Mouse (Mus musculus): ENCODE measurements around the gene Olfr849. TPM values are rescaled to one million over a fixed set of nuclear protein-coding genes. Genes with fewer than 3 reads are reported as not detected.

Gene Olfr849
- not detected in 2 replicates for polyA plus RNA-seq (2012; rRNA removed)

DNA sequence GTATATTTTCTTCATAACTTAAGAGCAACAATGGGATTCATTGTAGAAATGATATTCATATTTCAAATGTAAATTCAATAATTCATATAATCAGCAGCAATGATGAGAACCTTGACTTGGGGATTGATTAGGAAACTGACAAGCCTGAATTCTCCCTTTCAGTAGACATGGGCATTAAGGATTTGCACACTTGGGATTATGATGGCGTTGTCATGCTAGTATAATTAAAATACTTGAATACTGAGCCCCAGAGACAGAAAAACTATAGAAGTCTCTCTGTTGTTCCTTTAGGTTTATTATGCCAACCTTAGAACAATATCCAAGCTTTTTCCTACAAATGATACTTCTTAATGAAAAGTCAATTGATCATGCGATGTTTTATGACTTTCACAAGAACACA is at the start of gene Olfr849:
Gene Olfr849 (plus strand): TSS at position 301 of the 400 bp plus-strand sequence.

DNA sequence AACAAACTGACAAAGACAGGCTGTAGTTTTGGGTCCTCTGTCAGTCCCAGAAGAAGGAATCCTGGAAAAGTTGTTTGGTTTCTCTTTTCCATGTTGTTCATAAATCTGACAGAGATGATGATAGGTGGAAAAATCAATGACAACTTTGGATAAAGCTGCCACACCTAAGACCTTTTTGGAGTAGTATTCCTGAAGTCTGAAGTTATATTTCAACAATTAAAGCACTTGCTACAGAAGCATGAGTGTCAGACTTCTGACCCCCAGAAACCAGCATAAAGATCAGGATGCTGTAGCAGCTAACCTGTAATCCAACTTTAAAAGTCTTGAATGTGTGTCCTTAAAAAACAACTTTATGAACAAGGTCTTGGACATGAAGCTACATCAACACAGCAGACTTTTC is 38.1 kb downstream of the Olfr849 start, which contains the start of gene Olfr850:
Gene Olfr850 (minus strand): TSS at position 101 of the 400 bp plus-strand sequence.

DNA sequence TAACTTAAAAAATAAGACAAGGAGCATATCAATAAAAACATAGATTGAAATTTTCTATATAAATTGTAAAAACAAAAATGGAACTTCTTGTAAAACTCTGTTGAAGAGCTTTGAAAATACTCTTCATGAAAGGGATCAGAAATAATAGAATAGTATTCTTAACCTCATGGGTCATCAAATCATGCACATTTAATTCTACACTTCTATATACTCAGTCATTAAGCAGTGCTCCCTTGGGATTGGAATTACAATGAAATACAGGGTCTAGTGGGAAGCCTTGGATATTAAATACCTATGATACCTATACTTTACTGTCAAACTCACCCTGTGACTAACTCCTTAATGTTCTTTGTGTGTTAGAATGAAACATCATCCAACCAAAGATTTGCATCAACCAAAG is 52.9 kb downstream of the Olfr849 start, which contains the start of gene Olfr851:
Gene Olfr851 (plus strand): TSS at position 301 of the 400 bp plus-strand sequence.

Other genes starting within 250 kb of the Olfr849 start
- gene Olfr843, start 188.3 kb upstream of the Olfr849 start, polyA plus RNA-seq (2012; rRNA removed) = not detected in 2 replicates
- gene Olfr844, start 123.9 kb upstream of the Olfr849 start, polyA plus RNA-seq (2012; rRNA removed) = not detected in 2 replicates
- gene Olfr845, start 103.8 kb upstream of the Olfr849 start, polyA plus RNA-seq (2012; rRNA removed) = not detected in 2 replicates
- not detected in 2 replicates for gene Olfr846, start 76.3 kb upstream of the Olfr849 start, polyA plus RNA-seq (2012; rRNA removed)
- not detected in 2 replicates for gene Olfr847, start 61.6 kb upstream of the Olfr849 start, polyA plus RNA-seq (2012; rRNA removed)
- gene Olfr850, start 38.0 kb downstream of the Olfr849 start, polyA plus RNA-seq (2012; rRNA removed) = not detected in 2 replicates
- not detected in 2 replicates for gene Olfr851, start 53.0 kb downstream of the Olfr849 start, polyA plus RNA-seq (2012; rRNA removed)
- gene Olfr853, start 100.8 kb downstream of the Olfr849 start, polyA plus RNA-seq (2012; rRNA removed) = not detected in 2 replicates
- gene Olfr854, start 127.1 kb downstream of the Olfr849 start, polyA plus RNA-seq (2012; rRNA removed) = not detected in 2 replicates
- not detected in 2 replicates for gene Olfr855, start 142.4 kb downstream of the Olfr849 start, polyA plus RNA-seq (2012; rRNA removed)
- 0.81 and 1.0 TPM in 2 replicates for gene Zfp317, start 181.8 kb downstream of the Olfr849 start, polyA plus RNA-seq (2012; rRNA removed)

Data from stomach, adult 2 months (tissue).